In genomic region chr8:70791975-70792691, GRCm38 (mm10) we compare ENCODE assay signal across 8 mouse cellular contexts. TPM values are rescaled to one million over a fixed set of nuclear protein-coding genes. Genes with fewer than 3 reads are reported as not detected.
DNase-seq lines count a peak whose midpoint lies in the region; ATAC-seq lines count a peak whose summit lies in the region.

No protein-coding gene starts in this region.

- ATAC-seq in common myeloid progenitor, adult 5-6 weeks (replicated peaks; ENCODE audit: low read depth, poor library complexity, severe bottlenecking) = peak; percentile 61
- peak; percentile 64 for ATAC-seq in megakaryocyte progenitor cell, adult 5-6 weeks (replicated peaks; ENCODE audit: poor library complexity)

- DNase-seq in ZHBTc4 (ENCODE audit: low read depth, low spot score) = peak; percentile 97
- DNase-seq in gastrocnemius, adult 8-10 months (ENCODE audit: low spot score in 2 of 2) = peak; percentile 92 to 93
- DNase-seq in induced T-regulatory cell, adult 2 months (ENCODE audit: low read depth) = peak; percentile 99
- peak; percentile 94 to 97 for DNase-seq in left cerebral cortex, adult 9 months (ENCODE audit: low spot score in 2 of 2)
- DNase-seq in right cerebral cortex, postnatal 14 days = peak; percentile 97
- DNase-seq in urinary bladder, postnatal 36 days (ENCODE audit: low spot score in 2 of 2) = peak; percentile 98 to 99

RNA-seq across cellular contexts. Expression of gene Mast3, which starts 12.7 kb away (rescaled TPM):
- 21.7 and 22.2 TPM in 2 replicates for total RNA-seq in common myeloid progenitor, adult 5-6 weeks (2017)
- 1 to 10 TPM; 1.7 to 4.5 (median 2.4) TPM for total RNA-seq in gastrocnemius, adult 8-10 months (2022)
- total RNA-seq in megakaryocyte progenitor cell, adult 5-6 weeks (2015) = 48.7 and 50.0 TPM in 2 replicates
- 13.9 and 16.7 TPM in 2 replicates for total RNA-seq in megakaryocyte progenitor cell, adult 5-6 weeks (2017)

RNA-seq across cellular contexts. Expression of gene Pik3r2, which starts 15.6 kb away (rescaled TPM):
- total RNA-seq in common myeloid progenitor, adult 5-6 weeks (2017) = 19.8 and 23.7 TPM in 2 replicates
- 10 to 100 TPM; 14.5 to 17.4 (median 16.0) TPM for total RNA-seq in gastrocnemius, adult 8-10 months (2022)
- total RNA-seq in megakaryocyte progenitor cell, adult 5-6 weeks (2015) = 5.7 and 6.0 TPM in 2 replicates
- total RNA-seq in megakaryocyte progenitor cell, adult 5-6 weeks (2017) = 18.1 and 18.5 TPM in 2 replicates

RNA-seq across cellular contexts. Expression of gene Il12rb1, which starts 16.1 kb away (rescaled TPM):
- 1.6 and 3.5 TPM in 2 replicates for total RNA-seq in common myeloid progenitor, adult 5-6 weeks (2017)
- total RNA-seq in gastrocnemius, adult 8-10 months (2022) = not detected
- total RNA-seq in megakaryocyte progenitor cell, adult 5-6 weeks (2015) = 0.07 and 0.64 TPM in 2 replicates
- 1.0 and 1.7 TPM in 2 replicates for total RNA-seq in megakaryocyte progenitor cell, adult 5-6 weeks (2017)

RNA-seq across cellular contexts. Expression of gene Mpv17l2, which starts 31.4 kb away (rescaled TPM):
- 10.6 and 11.7 TPM in 2 replicates for total RNA-seq in common myeloid progenitor, adult 5-6 weeks (2017)
- total RNA-seq in gastrocnemius, adult 8-10 months (2022) = 10 to 100 TPM; 19.7 to 24.6 (median 22.2) TPM
- 37.4 and 41.4 TPM in 2 replicates for total RNA-seq in megakaryocyte progenitor cell, adult 5-6 weeks (2015)
- total RNA-seq in megakaryocyte progenitor cell, adult 5-6 weeks (2017) = 10.2 and 10.4 TPM in 2 replicates

RNA-seq across cellular contexts. Expression of gene Rab3a, which starts 37.7 kb away (rescaled TPM):
- total RNA-seq in common myeloid progenitor, adult 5-6 weeks (2017) = 1.5 and 4.2 TPM in 2 replicates
- 10 to 100 TPM; 28.5 to 34.0 (median 32.3) TPM for total RNA-seq in gastrocnemius, adult 8-10 months (2022)
- 2.6 and 3.6 TPM in 2 replicates for total RNA-seq in megakaryocyte progenitor cell, adult 5-6 weeks (2015)
- total RNA-seq in megakaryocyte progenitor cell, adult 5-6 weeks (2017) = 2.1 and 6.6 TPM in 2 replicates

Comparison
In these comparisons a context has a peak if more than half of its experiments do, and no peak if none do; other contexts are left out.
1. Peak in every context shown above with its lines: DNase-seq and ATAC-seq.